Comparison of ENCODE assay signal across 20 mouse cellular contexts in genomic region chr11:84040621-84041020, GRCm38 (mm10). TPM values are rescaled to one million over a fixed set of nuclear protein-coding genes. Genes with fewer than 3 reads are reported as not detected.
DNase-seq lines count a peak whose midpoint lies in the region; ATAC-seq and TF ChIP-seq lines count a peak whose summit lies in the region.
"Had no signal": no experiment of that assay in that cellular context is flagged by ENCODE, and none has a peak within 500 bp of the region (broad histone marks: within the 10 kb centered on the region; RNA-seq: fewer than 3 reads in every experiment).

No protein-coding gene starts in this region.

- no peaks in the 10 kb centered on the region for H3K36me3 ChIP-seq in lung, embryonic 15.5 days
- H3K36me3 ChIP-seq in lung, postnatal 0 days (ENCODE audit: insufficient read depth, low read length): peaks cover 12% of the 10 kb centered on the region; the same call in 1 of the 2 replicates

- TF ChIP-seq CTCF in lung, postnatal 0 days (IDR thresholded peaks at IDR 0.05): no peak

- no peak overlapping the region for H3K27ac ChIP-seq in lung, embryonic 15.5 days
- no peak overlapping the region for H3K27ac ChIP-seq in lung, postnatal 0 days (ENCODE audit: low read length)
- H3K27ac ChIP-seq: embryonic facial prominence, embryonic 13.5 days; forebrain, embryonic 15.5 days; heart, embryonic 13.5 days; hindbrain, embryonic 12.5 days had no signal

- peaks cover 19% of the 10 kb centered on the region for H3K4me1 ChIP-seq in lung, embryonic 15.5 days
- no peaks in the 10 kb centered on the region for H3K4me1 ChIP-seq in lung, postnatal 0 days (ENCODE audit: insufficient read depth, low read depth, low read length)

- H3K9ac ChIP-seq in lung, embryonic 15.5 days: no peak overlapping the region
- no peak overlapping the region for H3K9ac ChIP-seq in lung, postnatal 0 days (replicated peaks; ENCODE audit: low read depth)
- H3K9ac ChIP-seq: embryonic facial prominence, embryonic 13.5 days; forebrain, embryonic 15.5 days; heart, embryonic 13.5 days; hindbrain, embryonic 12.5 days had no signal

- 0 out of 2 replicates have a peak, but pooled peaks have one; percentile 23 for ATAC-seq in lung, embryonic 15.5 days (ENCODE audit: borderline replicate concordance, extremely low read depth, low FRiP score, low TSS enrichment)
- peak; percentile 61 for ATAC-seq in lung, postnatal 0 days
- ATAC-seq: activated CD4-positive, CD25-positive, alpha-beta regulatory T cell, adult 4 months; forebrain, embryonic 15.5 days; hindbrain, embryonic 16.5 days; Patski had no signal

- no peaks in the 10 kb centered on the region for H3K27me3 ChIP-seq in lung, embryonic 15.5 days
- H3K27me3 ChIP-seq in lung, postnatal 0 days (replicated peaks; ENCODE audit: insufficient read depth, low read length): no peaks in the 10 kb centered on the region
- H3K27me3 ChIP-seq: CH12.LX; embryonic facial prominence, embryonic 13.5 days; forebrain, embryonic 15.5 days; hindbrain, embryonic 12.5 days; Patski had no signal

- peak; percentile 80 for DNase-seq in heart, adult 11 months
- no peak for DNase-seq in heart, adult 9 months (ENCODE audit: low spot score in 2 of 2)
- no peak for DNase-seq in lung, postnatal 0 days (ENCODE audit: low spot score)
- peak; percentile 50 to 75 for DNase-seq in lung, postnatal 4 days
- DNase-seq in embryo, embryonic 10.5 days (ENCODE audit: low spot score): no peak
- DNase-seq: adrenal gland, postnatal 14 days; cerebellum, adult 11-12 months; cerebellum, adult 9-10 months; cerebellum, postnatal 25 days; gastrocnemius, postnatal 14 days; heart, postnatal 36 days had no signal

- no peak for TF ChIP-seq EP300 in lung, postnatal 0 days (IDR thresholded peaks at IDR 0.05)

- H3K4me2 ChIP-seq in lung, embryonic 15.5 days: no peak overlapping the region
- no peak overlapping the region for H3K4me2 ChIP-seq in lung, postnatal 0 days (replicated peaks; ENCODE audit: low read depth, low read length)
- H3K4me2 ChIP-seq: embryonic facial prominence, embryonic 13.5 days; forebrain, embryonic 15.5 days; heart, embryonic 13.5 days; hindbrain, embryonic 12.5 days had no signal

- no peaks in the 10 kb centered on the region for H3K9me3 ChIP-seq in lung, embryonic 15.5 days
- H3K9me3 ChIP-seq in lung, postnatal 0 days (ENCODE audit: low read length): no peaks in the 10 kb centered on the region
- H3K9me3 ChIP-seq: embryonic facial prominence, embryonic 13.5 days; forebrain, embryonic 15.5 days; heart, embryonic 13.5 days; hindbrain, embryonic 12.5 days had no signal

- H3K4me3 ChIP-seq in lung, embryonic 15.5 days: no peak overlapping the region
- no peak overlapping the region for H3K4me3 ChIP-seq in lung, postnatal 0 days (ENCODE audit: low read depth, low read length)
- H3K4me3 ChIP-seq: embryonic facial prominence, embryonic 13.5 days; forebrain, embryonic 15.5 days; heart, embryonic 13.5 days; hindbrain, embryonic 12.5 days had no signal

- 46% methylated on average over 6 of the region's 6 CpGs for WGBS in lung, embryonic 15.5 days
- WGBS in lung, postnatal 0 days: 57% methylated on average over 6 of the region's 6 CpGs

RNA-seq across cellular contexts. Expression of gene Dusp14, which starts 28.4 kb away (rescaled TPM):
- 20.7 and 24.3 TPM in 2 replicates for polyA plus RNA-seq in lung, embryonic 15.5 days (2015; fragmentation: Nextera tagmentation; extraction: Ambion mirVana)
- polyA plus RNA-seq in lung, postnatal 0 days (2015; fragmentation: Nextera tagmentation; extraction: Ambion mirVana): 66.7 and 69.2 TPM in 2 replicates

Comparison
In these comparisons a context has a peak if more than half of its experiments do, and no peak if none do; other contexts are left out.
1. DNase-seq: peak in heart, adult 11 months (single experiment) and lung, postnatal 4 days (2 of 2); none in heart, adult 9 months (0 of 2), lung, postnatal 0 days (single experiment) and embryo, embryonic 10.5 days (single experiment).